Mouse (Mus musculus): ENCODE measurements around the gene Rnase4. TPM values are rescaled to one million over a fixed set of nuclear protein-coding genes. Genes with fewer than 3 reads are reported as not detected.
A peak's percentile ranks its signal among the peaks of the same experiment; 100 is the strongest.

Rnase4 gene
- 10 to 100 TPM; 15.8 to 18.7 TPM for total RNA-seq (2021)

GRCm38 (mm10) chr14:51090921-51091900 lies at the start of gene Rnase4, which contains the start of gene Ang:
Gene Rnase4, plus strand, starts transcription at chr14:51091077.
Gene Ang, plus strand, starts transcription at chr14:51091150.
- peak in 1 of 2 experiments; percentile 39 for DNase-seq

DNA sequence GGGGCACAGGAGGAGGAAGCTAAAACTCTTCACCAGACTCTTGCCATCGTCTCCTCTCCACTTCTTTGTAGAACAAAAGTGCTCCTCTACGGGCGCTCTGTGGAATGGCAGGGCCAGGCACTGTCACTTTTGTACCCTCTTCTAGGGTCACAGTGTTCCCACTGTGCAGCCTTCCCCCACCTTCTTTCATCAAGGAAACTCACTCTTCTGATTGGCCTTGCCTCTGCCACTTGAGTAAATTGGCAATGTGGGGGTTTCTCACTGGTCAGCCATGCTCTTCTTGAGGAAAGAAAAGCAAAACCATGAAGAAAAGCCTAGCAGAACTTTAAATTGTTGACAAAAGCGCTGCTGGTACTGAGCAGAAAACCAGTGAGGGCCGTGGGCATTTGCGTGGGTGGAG lies 49.1 kb upstream of the Rnase4 start, which contains the start of gene Rnase9:
TSS of gene Rnase9 (minus strand) at position 101 of the 400 bp plus-strand sequence.
- no peak for DNase-seq

DNA sequence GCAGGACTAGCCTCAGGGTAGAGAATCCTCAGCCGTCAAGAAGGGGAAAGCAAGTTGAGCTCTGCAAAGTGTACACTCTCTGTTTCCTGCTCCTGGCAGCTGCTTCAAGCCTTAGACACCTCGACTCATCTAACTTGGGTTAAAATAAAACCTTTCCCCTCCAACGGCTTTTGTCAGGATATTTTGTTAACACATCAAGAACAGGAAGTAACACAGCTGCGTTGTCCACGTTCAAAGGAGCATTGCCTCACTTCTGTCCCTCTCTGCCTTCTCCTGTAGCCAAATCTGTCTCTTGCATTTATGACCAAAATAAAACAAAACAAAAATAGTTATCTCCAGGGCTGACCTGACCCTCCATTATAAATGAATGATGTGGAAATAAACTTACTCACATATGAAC lies 43.0 kb upstream of the Rnase4 start:
- DNase-seq, result no peak

DNA sequence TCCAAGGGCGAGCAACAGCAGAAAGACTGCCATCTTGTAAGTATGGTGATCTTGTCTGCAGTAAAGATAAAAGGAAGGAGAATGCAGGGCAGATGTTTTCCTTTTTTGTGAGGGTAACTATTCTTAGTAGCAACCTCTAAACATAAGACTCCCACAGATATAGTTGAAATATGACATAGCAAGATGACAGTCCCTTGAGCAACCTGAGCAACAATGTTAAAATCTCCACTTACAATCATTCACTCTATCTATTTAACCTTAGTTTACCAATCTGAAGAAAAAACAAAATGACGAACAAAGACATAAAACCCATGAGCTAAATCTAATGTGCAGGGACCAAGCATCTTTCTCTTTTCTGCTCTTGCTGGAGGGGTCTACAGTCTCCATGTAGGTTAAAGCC lies 40.8 kb upstream of the Rnase4 start, which contains the start of gene Rnase11:
TSS of gene Rnase11 (minus strand) at position 101 of the 400 bp plus-strand sequence.
- no peak for DNase-seq

DNA sequence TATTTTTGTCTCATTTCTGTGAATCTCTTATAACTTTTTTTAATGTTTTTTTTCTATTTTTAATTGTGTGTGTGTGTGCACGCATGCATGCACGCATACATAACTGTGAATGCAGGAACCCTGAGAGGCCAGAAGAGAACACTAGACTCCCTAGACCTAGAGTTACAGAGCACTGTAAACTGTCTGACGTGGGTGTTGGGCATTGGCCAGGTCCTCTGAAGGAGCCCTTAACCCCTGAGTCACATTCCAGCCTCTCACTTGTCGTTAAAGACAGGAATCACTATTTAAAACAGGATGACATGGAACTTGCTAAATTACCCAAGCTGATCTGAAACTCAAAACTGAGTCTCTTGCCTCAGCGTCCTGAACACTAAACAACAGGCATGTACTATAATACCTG lies 38.9 kb upstream of the Rnase4 start:
- no peak for DNase-seq

GRCm38 (mm10) chr14:51053176-51053575 lies 37.7 kb upstream of the Rnase4 start:
- DNase-seq, result no peak

DNA sequence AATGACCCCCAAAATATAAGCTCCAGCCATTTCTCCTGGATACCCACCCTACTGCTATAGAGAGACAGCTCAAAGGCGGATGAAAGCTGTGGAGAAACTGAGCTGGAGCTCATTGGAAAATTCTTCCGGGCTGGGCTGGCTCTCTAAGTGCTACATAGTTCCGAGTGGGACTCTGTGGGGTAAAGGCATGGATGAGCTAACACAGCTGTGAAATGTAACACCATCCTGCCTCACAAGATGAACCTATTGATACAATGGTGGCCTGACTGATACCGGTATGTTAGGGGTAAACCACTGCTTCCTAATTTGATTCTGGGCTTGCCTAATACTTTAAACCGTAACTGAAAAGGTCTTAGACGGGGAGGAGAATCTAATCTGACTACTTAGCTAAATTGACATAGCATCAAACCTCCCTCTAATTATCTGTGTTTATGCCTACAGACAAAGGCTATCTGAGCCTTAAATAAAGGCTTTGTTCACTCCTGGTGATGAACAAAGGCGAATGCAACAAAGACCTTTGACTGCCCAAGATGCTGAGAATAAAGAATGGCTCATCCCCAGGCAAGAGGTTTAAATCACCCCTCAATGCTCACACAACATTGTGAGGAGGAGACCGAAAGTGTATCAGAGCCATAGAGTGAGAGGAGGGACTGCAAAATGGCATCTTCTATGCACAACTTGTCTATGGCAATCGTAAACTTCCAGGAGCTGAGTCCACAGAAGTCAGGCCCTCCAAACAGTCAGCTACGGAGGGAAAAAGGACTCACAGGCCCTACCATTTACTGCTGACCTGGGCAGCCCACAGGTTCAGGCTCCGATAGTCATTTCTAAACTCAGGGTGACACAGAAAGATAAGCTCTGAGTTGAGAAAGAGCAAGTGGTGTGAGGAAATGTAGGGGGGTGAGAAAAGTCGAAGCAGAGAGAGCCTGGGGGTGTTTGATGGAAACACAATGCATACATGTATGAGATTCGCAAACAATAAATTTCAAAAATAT lies 36.3 kb upstream of the Rnase4 start:
- DNase-seq, result no peak

DNA sequence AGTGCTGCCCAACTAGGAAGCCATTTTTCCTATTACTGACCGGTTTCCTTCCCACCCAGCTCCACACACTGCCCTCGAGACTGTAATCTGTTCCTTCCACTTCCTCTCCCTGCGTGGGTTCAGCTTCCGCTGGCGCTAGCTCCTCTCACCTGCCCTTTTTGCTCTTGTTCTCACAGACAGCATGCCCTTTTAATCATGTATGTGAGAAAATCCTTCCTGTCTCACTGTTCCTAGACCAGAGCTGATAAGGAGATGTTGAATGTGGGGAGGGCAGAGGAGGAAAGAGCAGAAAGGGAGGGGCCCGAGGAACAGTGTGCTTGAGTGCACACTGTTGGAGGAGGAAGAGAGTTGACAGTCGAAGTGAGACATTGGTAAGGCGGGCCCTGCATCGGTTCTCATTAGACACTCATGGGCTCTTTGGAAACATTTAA lies 33.5 kb upstream of the Rnase4 start, which contains the start of gene Rnase12:
TSS of gene Rnase12 (minus strand) at position 261 of the 431 bp plus-strand sequence.
- no peak for DNase-seq

DNA sequence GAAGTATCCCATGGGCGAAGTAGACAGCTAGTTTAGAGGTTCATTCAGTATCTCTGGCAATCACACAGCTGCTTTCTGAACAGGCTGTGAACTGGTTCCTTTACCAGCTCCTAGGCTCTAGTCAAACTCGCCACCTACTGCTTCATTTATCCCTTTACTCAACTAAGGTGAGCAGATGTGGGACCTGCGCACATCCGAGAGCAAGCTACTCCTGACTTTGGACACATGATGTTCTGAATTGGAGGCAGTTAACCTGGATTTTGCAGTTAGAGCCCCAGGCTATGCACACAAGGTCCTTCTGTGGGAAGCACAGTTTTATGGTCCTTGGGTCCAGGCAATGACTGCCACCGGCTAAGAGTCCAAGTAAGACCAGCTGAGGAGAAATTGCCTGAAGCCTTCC lies 30.1 kb upstream of the Rnase4 start:
- no peak for DNase-seq

- DNase-seq, result no peak
These were observed 21.9 kb upstream of the Rnase4 start for GRCm38 (mm10) chr14:51068956-51069355.

- DNase-seq, result no peak
These were observed 21.3 kb upstream of the Rnase4 start for GRCm38 (mm10) chr14:51069617-51070016.

- no peak for DNase-seq
These were observed 16.5 kb upstream of the Rnase4 start, which contains the start of gene Olfr750 for GRCm38 (mm10) chr14:51074335-51074734. Gene Olfr750, minus strand, starts transcription at chr14:51074435.

- DNase-seq, result no peak
These were observed 11.7 kb upstream of the Rnase4 start for GRCm38 (mm10) chr14:51079180-51079579.

DNA sequence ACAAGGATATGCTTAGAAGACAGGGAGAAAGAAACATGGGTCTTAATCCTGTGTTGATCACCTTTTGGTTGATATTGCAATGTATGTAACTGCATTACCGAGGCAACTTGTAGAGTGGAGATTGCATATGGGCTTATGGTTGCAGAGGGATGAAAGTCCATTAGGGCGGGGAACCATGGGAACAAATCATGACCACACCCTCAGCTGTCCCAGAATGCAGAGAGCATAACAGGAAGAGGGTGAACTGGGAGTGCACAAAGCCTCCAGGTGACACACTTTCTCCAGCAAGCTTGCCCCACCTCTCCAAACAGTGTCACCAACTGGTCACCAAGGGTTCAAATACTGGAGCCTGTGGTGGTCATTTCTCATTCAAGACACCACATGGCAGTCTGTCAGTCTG lies 9.8 kb upstream of the Rnase4 start:
- no peak for DNase-seq

GRCm38 (mm10) chr14:51082599-51083581 lies 8.0 kb upstream of the Rnase4 start:
- DNase-seq, result peak; percentile 60 to 69

DNA sequence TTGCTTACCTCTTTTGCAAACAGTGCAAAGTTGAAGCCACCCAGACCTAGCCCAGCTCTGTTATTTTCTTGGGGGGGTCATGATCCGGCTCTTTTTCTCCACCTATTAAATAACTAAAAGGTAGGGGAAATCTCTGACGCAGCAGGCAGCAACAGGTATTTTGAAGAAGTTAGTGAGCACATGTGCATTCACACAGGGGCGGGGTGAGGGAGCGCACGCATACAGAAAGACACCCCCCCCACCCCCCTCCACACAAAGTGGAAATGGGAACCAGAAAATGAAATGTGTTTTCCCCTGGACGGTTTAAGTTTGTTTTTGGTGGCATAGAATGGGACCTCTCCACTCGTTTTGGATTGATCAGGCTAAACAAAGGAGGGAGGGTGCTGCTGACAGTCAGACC lies 7.1 kb upstream of the Rnase4 start:
- DNase-seq, result no peak

DNA sequence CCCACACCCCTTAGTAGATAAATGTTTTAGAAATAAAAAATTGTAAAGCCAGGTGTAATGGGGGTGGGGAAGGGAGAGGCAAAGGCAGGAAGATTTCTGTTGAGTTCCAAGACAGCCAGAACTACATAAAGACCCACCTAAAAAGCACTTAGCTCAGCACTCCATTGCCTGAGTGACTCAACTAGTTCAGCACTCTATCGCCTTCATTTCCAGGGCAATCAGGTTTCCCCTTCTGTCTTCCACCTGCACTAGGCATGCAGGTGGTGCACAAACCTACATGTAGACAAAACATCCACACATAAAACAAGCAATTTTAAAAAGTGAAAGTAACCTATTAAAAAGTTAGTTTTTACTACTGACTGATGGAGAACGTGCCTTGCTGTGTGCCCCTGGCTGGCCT lies 5.8 kb upstream of the Rnase4 start:
- no peak for DNase-seq

- DNase-seq, result no peak
These were observed 5.0 kb upstream of the Rnase4 start for GRCm38 (mm10) chr14:51085911-51086310.

DNA sequence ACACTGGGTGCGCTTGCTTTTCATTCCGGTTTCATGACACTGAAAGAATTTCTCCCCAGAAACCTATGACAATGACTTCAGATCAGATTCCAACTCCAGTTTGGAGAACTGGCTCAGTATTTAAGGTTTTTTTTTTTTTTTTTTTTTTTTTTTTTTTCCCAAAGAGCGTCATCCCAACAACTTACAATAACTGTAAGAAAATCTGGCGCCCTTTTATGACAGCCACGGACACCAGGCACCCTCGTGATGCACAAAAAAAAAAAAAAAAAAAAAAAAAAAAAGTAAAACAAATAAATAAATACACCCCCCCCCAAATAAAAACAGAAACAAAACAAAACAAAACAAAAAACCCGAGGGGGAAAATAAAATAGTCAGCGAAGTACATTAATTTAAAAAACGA lies 3.1 kb upstream of the Rnase4 start:
- no peak for DNase-seq

GRCm38 (mm10) chr14:51088166-51088969 lies 2.5 kb upstream of the Rnase4 start:
- peak; percentile 86 to 90 for DNase-seq

Measured in layer of hippocampus, postnatal 36 days (tissue).